In the genomic region with DNA sequence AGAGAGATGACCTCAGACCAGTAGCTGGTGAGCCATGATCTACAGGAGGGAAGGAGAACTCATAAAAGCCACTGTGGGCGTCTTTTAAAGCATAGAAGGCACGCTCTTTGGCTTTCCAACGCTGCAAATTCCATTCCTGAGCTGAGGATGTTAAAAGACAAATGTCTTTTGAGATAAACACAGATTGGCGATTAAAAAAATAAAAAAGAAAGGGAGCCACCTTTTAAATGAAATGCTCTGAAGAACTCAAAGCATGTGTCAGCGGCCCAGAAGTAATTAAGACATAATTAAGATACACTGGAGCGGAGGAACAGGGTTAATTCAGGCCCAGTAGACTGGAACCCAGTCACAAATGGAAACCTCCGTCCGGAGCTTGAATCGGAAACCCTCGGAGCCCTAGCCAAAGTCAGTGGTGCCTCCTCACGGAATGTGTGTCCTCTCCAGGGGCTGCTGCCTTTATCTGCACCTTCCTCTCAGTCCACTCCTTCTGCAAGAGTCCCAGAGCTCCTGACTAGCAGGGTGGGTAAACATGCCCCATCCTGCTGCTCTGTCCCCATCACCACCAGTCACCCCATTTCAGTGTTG, we compare ENCODE assay signal across 17 mouse cellular contexts. TPM values are rescaled to one million over a fixed set of nuclear protein-coding genes. Genes with fewer than 3 reads are reported as not detected.
"Had no signal": no experiment of that assay in that cellular context is flagged by ENCODE, and none has a peak within 500 bp of the region (broad histone marks: within the 10 kb centered on the region; RNA-seq: fewer than 3 reads in every experiment).

No protein-coding gene starts in this region.

- H3K36me3 ChIP-seq: liver, embryonic 12.5 days; midbrain, embryonic 12.5 days; neural tube, embryonic 12.5 days; stomach, embryonic 15.5 days had no signal

- H3K4me1 ChIP-seq: liver, embryonic 12.5 days; midbrain, embryonic 12.5 days; neural tube, embryonic 12.5 days; stomach, embryonic 15.5 days had no signal

- DNase-seq: lung, adult 18-20 months; lung, embryonic 14.5 days; lung, postnatal 10 days; lung, postnatal 4 days; right cerebral cortex, postnatal 14 days; thymus, adult 2 months; thymus, postnatal 14 days; thymus, postnatal 36 days had no signal

- H3K9ac ChIP-seq: liver, embryonic 12.5 days; liver, embryonic 14.5 days; lung, embryonic 14.5 days; midbrain, embryonic 12.5 days; neural tube, embryonic 12.5 days; stomach, embryonic 15.5 days had no signal

- H3K27me3 ChIP-seq: midbrain, embryonic 12.5 days; neural tube, embryonic 12.5 days; stomach, embryonic 15.5 days had no signal

- H3K4me3 ChIP-seq: liver, embryonic 12.5 days; midbrain, embryonic 12.5 days; myocyte; neural tube, embryonic 12.5 days; stomach, embryonic 15.5 days had no signal

- ATAC-seq: liver, embryonic 12.5 days; midbrain, embryonic 16.5 days had no signal

- H3K9me3 ChIP-seq: liver, embryonic 12.5 days; midbrain, embryonic 12.5 days; neural tube, embryonic 12.5 days; stomach, embryonic 15.5 days had no signal

- H3K4me2 ChIP-seq: liver, embryonic 12.5 days; lung, embryonic 14.5 days; midbrain, embryonic 12.5 days; neural tube, embryonic 12.5 days; stomach, embryonic 15.5 days had no signal

- H3K27ac ChIP-seq: liver, embryonic 12.5 days; liver, embryonic 14.5 days; midbrain, embryonic 12.5 days; neural tube, embryonic 12.5 days; stomach, embryonic 15.5 days had no signal

RNA-seq across cellular contexts. Expression of a gene that starts 43.4 kb away (rescaled TPM):
- polyA plus RNA-seq: neural tube, embryonic 14.5 days; testis, adult 2 months had no signal
